Mouse (Mus musculus) ES-Bruce4 (cell line): ENCODE measurements around the gene Dck. TPM values are rescaled to one million over a fixed set of nuclear protein-coding genes. Genes with fewer than 3 reads are reported as not detected.

ENCODE experiments used
- H3K27ac ChIP-seq: 2 replicates; pipeline ENCODE4 v1.5.1; 2012; ENCODE audit warnings: low read length, inconsistent platforms; ENCODE audit not compliant: insufficient read depth
- H3K27me3 ChIP-seq: 2 replicates; pipeline ENCODE4 v1.6.1; 2012; ENCODE audit warnings: mild to moderate bottlenecking, low read length, inconsistent platforms; ENCODE audit not compliant: control insufficient read depth, poor library complexity, insufficient read depth, severe bottlenecking
- H3K36me3 ChIP-seq: 2 replicates; pipeline ENCODE4 v1.6.1; 2012; ENCODE audit warnings: inconsistent platforms, mild to moderate bottlenecking, low read length, moderate library complexity; ENCODE audit not compliant: control insufficient read depth, poor library complexity, insufficient read depth, severe bottlenecking
- H3K4me1 ChIP-seq: one replicate; pipeline ENCODE4 v1.8.1; 2011; ENCODE audit warnings: low read length; ENCODE audit not compliant: control insufficient read depth, insufficient read depth
- H3K4me3 ChIP-seq: 2 replicates; pipeline ENCODE4 v1.5.1; 2011; ENCODE audit warnings: low read depth, mild to moderate bottlenecking, low read length
- H3K9ac ChIP-seq: 2 replicates; pipeline ENCODE4 v1.6.1; 2012; ENCODE audit warnings: low read depth, mild to moderate bottlenecking, inconsistent platforms; ENCODE audit not compliant: poor library complexity, severe bottlenecking
- H3K9me3 ChIP-seq: replicated peaks from 2 replicates; pipeline ENCODE4 v1.6.1; 2012; ENCODE audit warnings: mild to moderate bottlenecking, low read length, inconsistent platforms; ENCODE audit not compliant: control insufficient read depth, poor library complexity, insufficient read depth, severe bottlenecking
- CTCF ChIP-seq: IDR thresholded peaks from one replicate; pipeline ENCODE4 v1.8.1; 2011; ENCODE audit warnings: low read depth, low read length
- EP300 ChIP-seq: IDR thresholded peaks from 2 replicates; pipeline ENCODE4 v1.6.1; 2011; ENCODE audit warnings: low read depth, low read length; ENCODE audit not compliant: insufficient read depth
- POLR2A ChIP-seq: IDR thresholded peaks from one replicate; pipeline ENCODE4 v1.8.1; 2011; ENCODE audit warnings: low read length; ENCODE audit not compliant: insufficient read depth
- polyA plus RNA-seq: library from polyadenylated mRNA; stranded (reverse); fragments of >200 nt; gene quantifications from 2 replicates; pipeline ENCODE4 v1.2.4, GENCODE M21; 2011; ENCODE audit warnings: low read depth; ENCODE audit not compliant: missing spikeins, insufficient read depth, insufficient read length

Dck gene
- polyA plus RNA-seq, 1 experiment = 41.2 TPM

GRCm38 (mm10) chr5:88813188-88813587, 48.4 kb downstream of the Dck start:
- no peaks in the 10 kb centered on the region for H3K36me3 ChIP-seq
- no peak overlapping the region for H3K9ac ChIP-seq
- no peaks in the 10 kb centered on the region for H3K9me3 ChIP-seq
- TF ChIP-seq POLR2A (no peak), CTCF (no peak), EP300 (no peak)
- no peaks in the 10 kb centered on the region for H3K27me3 ChIP-seq
- no peak overlapping the region for H3K4me3 ChIP-seq
- no peaks in the 10 kb centered on the region for H3K4me1 ChIP-seq
- no peak overlapping the region for H3K27ac ChIP-seq

GRCm38 (mm10) chr5:88814552-88814951, 49.8 kb downstream of the Dck start:
- TF ChIP-seq POLR2A (no peak), CTCF (no peak), EP300 (no peak)
- H3K36me3 ChIP-seq = no peaks in the 10 kb centered on the region
- no peaks in the 10 kb centered on the region for H3K27me3 ChIP-seq
- H3K4me3 ChIP-seq = no peak overlapping the region
- H3K27ac ChIP-seq = no peak overlapping the region
- H3K9ac ChIP-seq = no peak overlapping the region
- no peaks in the 10 kb centered on the region for H3K4me1 ChIP-seq
- H3K9me3 ChIP-seq = no peaks in the 10 kb centered on the region

- H3K4me3 ChIP-seq = no peak overlapping the region
- H3K9me3 ChIP-seq = no peaks in the 10 kb centered on the region
- H3K27ac ChIP-seq = no peak overlapping the region
- H3K9ac ChIP-seq = no peak overlapping the region
- H3K27me3 ChIP-seq = no peaks in the 10 kb centered on the region
- TF ChIP-seq POLR2A (no peak), EP300 (no peak), CTCF (no peak)
- no peaks in the 10 kb centered on the region for H3K4me1 ChIP-seq
- H3K36me3 ChIP-seq = no peaks in the 10 kb centered on the region
These were observed 56.7 kb downstream of the Dck start for GRCm38 (mm10) chr5:88821542-88821941.

GRCm38 (mm10) chr5:88824838-88825237, 60.0 kb downstream of the Dck start:
- Histone ChIP-seq H3K27ac (no peak overlapping the region), H3K4me1 (no peaks in the 10 kb centered on the region), H3K9me3 (no peaks in the 10 kb centered on the region), H3K9ac (no peak overlapping the region), H3K27me3 (no peaks in the 10 kb centered on the region; the same call in 1 of the 2 replicates), H3K4me3 (no peak overlapping the region), H3K36me3 (no peaks in the 10 kb centered on the region)
- no peak for TF ChIP-seq EP300
- no peak for TF ChIP-seq POLR2A
- no peak for TF ChIP-seq CTCF

GRCm38 (mm10) chr5:88829835-88830571, 65.2 kb downstream of the Dck start:
- Histone ChIP-seq H3K9me3 (no peaks in the 10 kb centered on the region), H3K4me1 (no peaks in the 10 kb centered on the region), H3K36me3 (no peaks in the 10 kb centered on the region), H3K9ac (no peak overlapping the region), H3K27ac (no peak overlapping the region), H3K4me3 (no peak overlapping the region), H3K27me3 (no peaks in the 10 kb centered on the region; the same call in 1 of the 2 replicates)
- no peak for TF ChIP-seq EP300
- no peak for TF ChIP-seq CTCF
- no peak for TF ChIP-seq POLR2A

- H3K36me3 ChIP-seq = no peaks in the 10 kb centered on the region
- no peak overlapping the region for H3K9ac ChIP-seq
- no peak overlapping the region for H3K27ac ChIP-seq
- no peaks in the 10 kb centered on the region for H3K9me3 ChIP-seq
- H3K4me1 ChIP-seq = no peaks in the 10 kb centered on the region
- no peaks in the 10 kb centered on the region; the same call in 1 of the 2 replicates for H3K27me3 ChIP-seq
- TF ChIP-seq EP300 (no peak), CTCF (no peak), POLR2A (no peak)
- no peak overlapping the region for H3K4me3 ChIP-seq
These were observed 66.1 kb downstream of the Dck start for GRCm38 (mm10) chr5:88830880-88831279.
